Mouse (Mus musculus) Patski (cell line): ENCODE measurements at regions not wholly inside any gene's neighbourhood (a gene's known extent, or its start where the extent isn't known, plus 50 kb on each side); places are given as distances from the start of the nearest gene placed in this dataset.

Source experiments
- ATAC-seq: fragments of 100-300 bp; one replicate; pipeline ENCODE4 v1.8.0; 2021
- CTCF ChIA-PET: fragments of 350-600 bp; sonication (Branson Sonifier 250); formaldehyde crosslinking; loops from one replicate; lab custom pipeline; 2022; ENCODE audit warnings: inconsistent platforms; lab: Charles Lee
- POLR2A ChIA-PET: fragments of 350-600 bp; sonication (Branson Sonifier 250); formaldehyde crosslinking; loops from one replicate; lab custom pipeline; 2022; ENCODE audit warnings: antibody characterized with exemption, inconsistent platforms; lab: Charles Lee
- DNase-seq: peaks from one replicate; pipeline ENCODE4 v3.0.0-alpha.2; 2011; ENCODE audit warnings: low read depth, low spot score
- H3K27me3 ChIP-seq: fragments of 371-371 bp; one replicate; pipeline ENCODE4 v1.5.1; 2021
- CTCF ChIP-seq: fragments of 100-300 bp; IDR thresholded peaks from one replicate; pipeline ENCODE4 v1.5.1; 2021
- in situ Hi-C: fragments of 300-500 bp; cut with MboI; formaldehyde crosslinking; loops from 3 replicates; pipeline ENCODE4 v1.11.1; 2018; ENCODE audit warnings: low pct_unique_long_range_greater_than_20kb, mixed read lengths

- POLR2A ChIA-PET, result interaction anchor here (0.5 kb wide), 1 partner anchor 179 kb away, joined by 3 read pairs; no protein-coding TSS in a partner anchor
These were observed 590.5 kb upstream of the Nrg3 start for GRCm38 (mm10) chr14:40063371-40063770.

GRCm38 (mm10) chr14:40041879-40042278 lies 569.0 kb upstream of the Nrg3 start:
- no peak for TF ChIP-seq CTCF
- CTCF ChIA-PET, result no interaction called here
- POLR2A ChIA-PET, result no interaction called here
- no peaks in the 10 kb centered on the region for H3K27me3 ChIP-seq
- ATAC-seq (no peak), DNase-seq (no peak)
- in situ Hi-C loops, result loop anchor here (25.0 kb wide), 1 partner anchor 845 kb away; the partner anchor contains the start of gene Sh2d4b

More at GRCm38 (mm10) chr14:40063371-40063770, 590.5 kb upstream of the Nrg3 start:
- no peak for ATAC-seq
- no peak for DNase-seq
- H3K27me3 ChIP-seq, result no peaks in the 10 kb centered on the region
- CTCF ChIA-PET, result interaction anchor here (0.7 to 1.4 kb wide), 2 partner anchors 19 to 531 kb away, joined by 3 read pairs; no protein-coding TSS in a partner anchor
- TF ChIP-seq CTCF, result no peak
- in situ Hi-C loops, result no loop called here

GRCm38 (mm10) chr14:40036173-40036572 lies 563.3 kb upstream of the Nrg3 start:
- DNase-seq (no peak), ATAC-seq (no peak)
- ChIA-PET CTCF (interaction anchor here (1.1 kb wide), 1 partner anchor 9 kb away, joined by 3 read pairs; no protein-coding TSS in a partner anchor), POLR2A (no interaction called here)
- no peaks in the 10 kb centered on the region for H3K27me3 ChIP-seq
- no peak for TF ChIP-seq CTCF
- in situ Hi-C loops, result loop anchor here (25.0 kb wide), 1 partner anchor 851 kb away; the partner anchor contains the start of gene Sh2d4b

- no peak for DNase-seq
- ATAC-seq, result no peak
- no peak for TF ChIP-seq CTCF
- ChIA-PET POLR2A (no interaction called here), CTCF (no interaction called here)
- in situ Hi-C loops, result no loop called here
- H3K27me3 ChIP-seq, result no peaks in the 10 kb centered on the region
These were observed 542.4 kb upstream of the Nrg3 start for GRCm38 (mm10) chr14:40015261-40015660.

GRCm38 (mm10) chr14:40014646-40015045 lies 541.8 kb upstream of the Nrg3 start:
- ChIA-PET CTCF (no interaction called here), POLR2A (no interaction called here)
- no peak for TF ChIP-seq CTCF
- no peaks in the 10 kb centered on the region for H3K27me3 ChIP-seq
- ATAC-seq (no peak), DNase-seq (no peak)
- in situ Hi-C loops, result no loop called here

- CTCF ChIA-PET, result no interaction called here
- DNase-seq (no peak), ATAC-seq (no peak)
- POLR2A ChIA-PET, result no interaction called here
- in situ Hi-C loops, result no loop called here
- H3K27me3 ChIP-seq, result no peaks in the 10 kb centered on the region
- no peak for TF ChIP-seq CTCF
These were observed 537.1 kb upstream of the Nrg3 start for GRCm38 (mm10) chr14:40009781-40010551.
